Mouse (Mus musculus): ENCODE measurements around the gene Garem2.
"Not testable (repeated sequence)": the region's sequence is repeated elsewhere in the genome, so short reads cannot be mapped to it uniquely, and the experiment has no call there.

Garem2 gene

GRCm38 (mm10) chr5:30104841-30105667 lies at the start of gene Garem2:
Garem2 (plus strand) TSS chr5:30105161.
- peak in 1 of 2 experiments; percentile 43 for DNase-seq

GRCm38 (mm10) chr5:30058216-30058731 lies 46.7 kb upstream of the Garem2 start:
- DNase-seq = no peak

- not testable (repeated sequence) for DNase-seq
These were observed 45.4 kb upstream of the Garem2 start for GRCm38 (mm10) chr5:30059607-30060006.

GRCm38 (mm10) chr5:30067726-30068125 lies 37.2 kb upstream of the Garem2 start:
- peak; percentile 26 to 64 for DNase-seq

- DNase-seq = no peak
These were observed 33.3 kb upstream of the Garem2 start for GRCm38 (mm10) chr5:30071677-30072076.

- DNase-seq = no peak
These were observed 32.6 kb upstream of the Garem2 start for GRCm38 (mm10) chr5:30072377-30072776.

- peak; percentile 87 to 93 for DNase-seq
These were observed 31.8 kb upstream of the Garem2 start, which contains the start of gene Tyms for GRCm38 (mm10) chr5:30072825-30073821. Tyms (minus strand) TSS chr5:30073617.

GRCm38 (mm10) chr5:30092701-30093100 lies 12.3 kb upstream of the Garem2 start:
- DNase-seq = no peak

GRCm38 (mm10) chr5:30094399-30094798 lies 10.6 kb upstream of the Garem2 start:
- no peak for DNase-seq

- no peak for DNase-seq
These were observed 9.2 kb upstream of the Garem2 start for GRCm38 (mm10) chr5:30095731-30096130.

GRCm38 (mm10) chr5:30098260-30098659 lies 6.7 kb upstream of the Garem2 start:
- DNase-seq = no peak

- no peak for DNase-seq
These were observed 1.6 kb upstream of the Garem2 start for GRCm38 (mm10) chr5:30103340-30103739.

- DNase-seq = peak; percentile 54 to 85
These were observed 622 bp upstream of the Garem2 start for GRCm38 (mm10) chr5:30104339-30104738.

- DNase-seq = no peak
These were observed 823 bp downstream of the Garem2 start, which contains the start of gene 3110082J24Rik for GRCm38 (mm10) chr5:30105668-30106300. 3110082J24Rik (minus strand) TSS chr5:30106086.

GRCm38 (mm10) chr5:30106756-30107155 lies 1.8 kb downstream of the Garem2 start:
- DNase-seq = no peak

- no peak for DNase-seq
These were observed 2.2 kb downstream of the Garem2 start for GRCm38 (mm10) chr5:30107186-30107585.

- DNase-seq = no peak
These were observed 2.7 kb downstream of the Garem2 start for GRCm38 (mm10) chr5:30107611-30108041.

GRCm38 (mm10) chr5:30108233-30108632 lies 3.3 kb downstream of the Garem2 start:
- DNase-seq = no peak

GRCm38 (mm10) chr5:30109899-30110298 lies 4.9 kb downstream of the Garem2 start:
- no peak for DNase-seq

GRCm38 (mm10) chr5:30110371-30111060 lies 5.6 kb downstream of the Garem2 start:
- no peak for DNase-seq

GRCm38 (mm10) chr5:30111126-30111525 lies 6.2 kb downstream of the Garem2 start:
- peak in 1 of 2 experiments; percentile 54 for DNase-seq

- no peak for DNase-seq
These were observed 6.8 kb downstream of the Garem2 start for GRCm38 (mm10) chr5:30111771-30112170.

Measured in kidney, postnatal 36 days (tissue).